Mouse (Mus musculus) liver, adult 2 months (tissue): Measurements from ENCODE around the gene Gna15. TPM values are rescaled to one million over a fixed set of nuclear protein-coding genes. Genes with fewer than 3 reads are reported as not detected.
A peak's percentile ranks its signal among the peaks of the same experiment; 100 is the strongest.

Experiments
- DNase-seq: peaks from one replicate; pipeline ENCODE4 v3.0.0-alpha.2; 2011; ENCODE audit warnings: low read depth, low spot score; ENCODE audit errors: extremely low read depth
- H3K27ac ChIP-seq: fragments of 200-500 bp; replicated peaks from 2 replicates; pipeline ENCODE4 v1.5.1; 2012; ENCODE audit warnings: low read depth, mild to moderate bottlenecking, control low read depth, inconsistent platforms, low read length; ENCODE audit not compliant: insufficient read depth
- H3K27me3 ChIP-seq: fragments of 200-500 bp; 2 replicates; pipeline ENCODE4 v1.6.1; 2012; ENCODE audit warnings: mild to moderate bottlenecking, moderate library complexity, low read length, inconsistent platforms; ENCODE audit not compliant: control insufficient read depth, insufficient read depth
- H3K36me3 ChIP-seq: fragments of 200-500 bp; 2 replicates; pipeline ENCODE4 v1.6.1; 2012; ENCODE audit warnings: low read length, inconsistent platforms; ENCODE audit not compliant: control insufficient read depth, insufficient read depth
- H3K4me1 ChIP-seq: fragments of 200-500 bp; 2 replicates; pipeline ENCODE4 v1.6.1; 2011; ENCODE audit warnings: low read length; ENCODE audit not compliant: control insufficient read depth, insufficient read depth
- H3K4me3 ChIP-seq: fragments of 200-500 bp; 2 replicates; pipeline ENCODE4 v1.5.1; 2011; ENCODE audit warnings: low read depth, mild to moderate bottlenecking, control low read depth, low read length, moderate library complexity; ENCODE audit not compliant: insufficient read depth
- H3K79me2 ChIP-seq: fragments of 200-500 bp; 2 replicates; pipeline ENCODE4 v1.6.1; 2012; ENCODE audit warnings: inconsistent platforms, mild to moderate bottlenecking, low read length, moderate library complexity; ENCODE audit not compliant: control insufficient read depth, insufficient read depth
- H3K9ac ChIP-seq: fragments of 200-500 bp; 2 replicates; pipeline ENCODE4 v1.6.1; 2012; ENCODE audit warnings: low read depth, mild to moderate bottlenecking, control low read depth, inconsistent platforms, low read length
- CTCF ChIP-seq: fragments of 200-500 bp; IDR thresholded peaks from 2 replicates; pipeline ENCODE4 v1.5.1; 2011; ENCODE audit warnings: low read depth, low read length, control low read depth
- POLR2A ChIP-seq: fragments of 200-500 bp; IDR thresholded peaks from 2 replicates; pipeline ENCODE4 v1.6.1; 2011; ENCODE audit warnings: low read length, control low read depth; ENCODE audit not compliant: insufficient read depth; ENCODE audit errors: extremely low read depth
- WGBS: fragments of 180-500 bp; shearing (Covaris S2); methylation state at CpG from one replicate; pipeline ENCODE4 v1.1.7; 2018; 5-methylcytosine and 5-hydroxymethylcytosine counted together
- polyA plus RNA-seq: library from polyadenylated mRNA; depleted of rRNA; stranded (reverse); fragments of >200 nt; gene quantifications from 2 replicates; pipeline ENCODE4 v1.2.3, GENCODE M21; 2012
- total RNA-seq: library from RNA; depleted of rRNA; stranded (reverse); fragments of >200 nt; gene quantifications from 2 replicates; pipeline ENCODE4 v1.2.3, GENCODE M21; 2014

The Gna15 gene
- total and polyA plus RNA-seq, 2 experiments = 0.64 to 1.1 TPM

GRCm38 (mm10) chr10:81564216-81564615, 40.2 kb upstream of the Gna15 start:
- H3K9ac ChIP-seq = no peak overlapping the region; the same call in 1 of the 2 replicates
- no peaks in the 10 kb centered on the region for H3K27me3 ChIP-seq
- no peak overlapping the region for H3K27ac ChIP-seq
- TF ChIP-seq CTCF (no peak), POLR2A (no peak)
- 10% methylated on average over 10 of the region's 10 CpGs for WGBS
- peak overlapping the region; percentile 13; the same call in 1 of the 2 replicates for H3K4me3 ChIP-seq
- DNase-seq = peak; percentile 52
- peaks cover 27% of the 10 kb centered on the region for H3K79me2 ChIP-seq
- peaks cover 12% of the 10 kb centered on the region for H3K36me3 ChIP-seq
- H3K4me1 ChIP-seq = peaks cover 20% of the 10 kb centered on the region

- no peak overlapping the region for H3K4me3 ChIP-seq
- H3K4me1 ChIP-seq = peaks cover 24% of the 10 kb centered on the region
- no peak overlapping the region for H3K9ac ChIP-seq
- peaks cover 12% of the 10 kb centered on the region for H3K36me3 ChIP-seq
- TF ChIP-seq POLR2A (no peak), CTCF (no peak)
- no peak for DNase-seq
- 40% methylated on average over 6 of the region's 6 CpGs for WGBS
- H3K79me2 ChIP-seq = peaks cover 29% of the 10 kb centered on the region
- no peaks in the 10 kb centered on the region for H3K27me3 ChIP-seq
- peak overlapping the region; percentile 10; the same call in 1 of the 2 replicates for H3K27ac ChIP-seq
These were observed 39.5 kb upstream of the Gna15 start for GRCm38 (mm10) chr10:81563481-81563880.

DNA sequence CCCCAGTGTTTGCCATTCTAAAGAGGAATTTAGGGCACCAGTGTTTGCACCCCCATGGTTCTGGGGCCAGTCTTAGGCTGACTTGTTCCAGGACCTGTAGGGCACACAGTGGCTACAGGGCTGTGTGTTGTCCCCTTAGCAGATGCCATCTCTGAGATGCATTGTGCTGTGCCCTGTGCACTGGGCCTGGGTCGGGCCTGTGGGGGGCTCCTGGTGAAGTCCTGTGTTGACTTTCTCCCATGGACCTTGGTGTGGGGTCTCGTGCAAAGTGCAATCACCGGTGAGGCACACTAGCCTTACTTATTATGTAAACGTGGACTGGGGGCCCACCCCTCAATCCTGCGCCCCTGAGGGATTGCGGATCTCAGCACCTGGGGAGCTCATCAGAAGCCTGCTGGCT, 38.4 kb upstream of the Gna15 start:
- no peak for TF ChIP-seq POLR2A
- no peak for TF ChIP-seq CTCF
- 63% methylated on average over 6 of the region's 6 CpGs for WGBS
- H3K36me3 ChIP-seq = peaks cover 12% of the 10 kb centered on the region
- H3K9ac ChIP-seq = no peak overlapping the region
- H3K27ac ChIP-seq = no peak overlapping the region
- peaks cover 24% of the 10 kb centered on the region for H3K4me1 ChIP-seq
- no peaks in the 10 kb centered on the region for H3K27me3 ChIP-seq
- H3K79me2 ChIP-seq = peaks cover 29% of the 10 kb centered on the region
- no peak overlapping the region for H3K4me3 ChIP-seq
- DNase-seq = no peak

GRCm38 (mm10) chr10:81560719-81561459, 36.9 kb upstream of the Gna15 start:
- DNase-seq = peak; percentile 73
- H3K27ac ChIP-seq = peak overlapping the region; percentile 99
- H3K4me3 ChIP-seq = peak overlapping the region; percentile 97
- no peaks in the 10 kb centered on the region for H3K27me3 ChIP-seq
- H3K79me2 ChIP-seq = peaks cover 29% of the 10 kb centered on the region
- H3K36me3 ChIP-seq = peaks cover 12% of the 10 kb centered on the region
- 8% methylated on average over 16 of the region's 16 CpGs for WGBS
- H3K4me1 ChIP-seq = peaks cover 24% of the 10 kb centered on the region
- peak overlapping the region; percentile 96 for H3K9ac ChIP-seq
- TF ChIP-seq CTCF = no peak
- TF ChIP-seq POLR2A = no peak

- DNase-seq = peak; percentile 74
- peak overlapping the region; percentile 97 for H3K4me3 ChIP-seq
- peak overlapping the region; percentile 96 for H3K9ac ChIP-seq
- H3K79me2 ChIP-seq = peaks cover 29% of the 10 kb centered on the region
- H3K36me3 ChIP-seq = peaks cover 3% of the 10 kb centered on the region
- no peaks in the 10 kb centered on the region for H3K27me3 ChIP-seq
- 0 out of 2 replicates have a peak, but pooled peaks have one; percentile 24 for TF ChIP-seq POLR2A
- TF ChIP-seq CTCF = no peak
- H3K4me1 ChIP-seq = peaks cover 24% of the 10 kb centered on the region
- 2% methylated on average over 36 of the region's 36 CpGs for WGBS
- H3K27ac ChIP-seq = peak overlapping the region; percentile 99
These were observed 35.9 kb upstream of the Gna15 start for GRCm38 (mm10) chr10:81559627-81560539.
